Mouse (Mus musculus): Measurements from ENCODE around the gene Tuba4a. TPM values are rescaled to one million over a fixed set of nuclear protein-coding genes. Genes with fewer than 3 reads are reported as not detected.
"Not testable (repeated sequence)": the region's sequence is repeated elsewhere in the genome, so short reads cannot be mapped to it uniquely, and the experiment has no call there.

Tuba4a gene
- polyA plus RNA-seq, 1 experiment from 2014 or later: 298 TPM

GRCm38 (mm10) chr1:75236117-75237050 is 16.7 kb upstream of the Tuba4a start, which contains the start of gene Dnajb2:
Dnajb2 (plus strand) TSS chr1:75236406.
- Histone ChIP-seq H3K27me3 (ENCODE audit: insufficient read depth, low read length) (no peaks in the 10 kb centered on the region), H3K27ac (ENCODE audit: low read depth) (peak within 1 kb of the TSS; percentile 97), H3K36me3 (replicated peaks; ENCODE audit: insufficient read depth, low read length) (peaks cover 21% of the 10 kb centered on the region), H3K4me3 (ENCODE audit: low read depth, low read length) (peak within 1 kb of the TSS; percentile 56), H3K9me3 (ENCODE audit: low read length) (no peaks in the 10 kb centered on the region), H3K9ac (replicated peaks) (peak within 1 kb of the TSS; percentile 79), H3K4me2 (ENCODE audit: low read depth, low read length) (peak within 1 kb of the TSS; percentile 92), H3K4me1 (ENCODE audit: insufficient read depth) (peaks cover 15% of the 10 kb centered on the region)
- WGBS (ENCODE audit: insufficient replicate concordance): 1% methylated on average over 64 of the region's 64 CpGs
- ATAC-seq (peak; percentile 92), DNase-seq (peak; percentile 92)
- TF ChIP-seq EP300 (IDR thresholded peaks at IDR 0.05; ENCODE audit: low read depth) (peak; percentile 95), CTCF (IDR thresholded peaks at IDR 0.05; ENCODE audit: low read depth) (0 out of 2 replicates have a peak, but pooled peaks have one; percentile 13)

- peaks cover 20% of the 10 kb centered on the region for H3K4me1 ChIP-seq (ENCODE audit: insufficient read depth)
- H3K4me3 ChIP-seq (ENCODE audit: low read depth, low read length): no peak overlapping the region
These were observed 14.9 kb upstream of the Tuba4a start for GRCm38 (mm10) chr1:75234606-75235005.

GRCm38 (mm10) chr1:75232489-75232888 is 12.8 kb upstream of the Tuba4a start:
- H3K27me3 ChIP-seq (ENCODE audit: insufficient read depth, low read length); ATAC-seq: not testable (repeated sequence)
- WGBS (ENCODE audit: insufficient replicate concordance): 71% methylated on average over 4 of the region's 4 CpGs

More at GRCm38 (mm10) chr1:75234606-75235005, 14.9 kb upstream of the Tuba4a start:
- Histone ChIP-seq H3K9me3 (ENCODE audit: low read length) (no peaks in the 10 kb centered on the region), H3K9ac (replicated peaks) (no peak overlapping the region), H3K27ac (ENCODE audit: low read depth) (no peak overlapping the region), H3K4me2 (ENCODE audit: low read depth, low read length) (no peak overlapping the region), H3K36me3 (replicated peaks; ENCODE audit: insufficient read depth, low read length) (peaks cover 8% of the 10 kb centered on the region; the same call in 1 of the 2 replicates), H3K27me3 (ENCODE audit: insufficient read depth, low read length) (no peaks in the 10 kb centered on the region)
- ATAC-seq (0 out of 2 replicates have a peak, but pooled peaks have one; percentile 7), DNase-seq (peak; percentile 80)
- peak; percentile 94 for TF ChIP-seq CTCF (IDR thresholded peaks at IDR 0.05; ENCODE audit: low read depth)
- no peak for TF ChIP-seq EP300 (IDR thresholded peaks at IDR 0.05; ENCODE audit: low read depth)
- WGBS (ENCODE audit: insufficient replicate concordance): 1% methylated on average over 8 of the region's 8 CpGs

GRCm38 (mm10) chr1:75231664-75232152 is 12.0 kb upstream of the Tuba4a start, which contains the start of gene A630095N17Rik:
A630095N17Rik (minus strand) TSS chr1:75232102.
- Histone ChIP-seq H3K27me3 (ENCODE audit: insufficient read depth, low read length) (no peaks in the 10 kb centered on the region), H3K9me3 (ENCODE audit: low read length) (no peaks in the 10 kb centered on the region), H3K4me1 (ENCODE audit: insufficient read depth) (peaks cover 15% of the 10 kb centered on the region), H3K4me3 (ENCODE audit: low read depth, low read length) (no peak within 1 kb of the TSS), H3K36me3 (replicated peaks; ENCODE audit: insufficient read depth, low read length) (no peaks in the 10 kb centered on the region), H3K27ac (ENCODE audit: low read depth) (no peak within 1 kb of the TSS), H3K9ac (replicated peaks) (no peak within 1 kb of the TSS), H3K4me2 (ENCODE audit: low read depth, low read length) (no peak within 1 kb of the TSS)
- TF ChIP-seq CTCF (IDR thresholded peaks at IDR 0.05; ENCODE audit: low read depth) (no peak), EP300 (IDR thresholded peaks at IDR 0.05; ENCODE audit: low read depth) (no peak)
- ATAC-seq (no peak), DNase-seq (no peak)
- WGBS (ENCODE audit: insufficient replicate concordance): 73% methylated on average over 5 of the region's 5 CpGs

More at GRCm38 (mm10) chr1:75232489-75232888, 12.8 kb upstream of the Tuba4a start:
- H3K36me3 ChIP-seq (replicated peaks; ENCODE audit: insufficient read depth, low read length); H3K27ac ChIP-seq (ENCODE audit: low read depth); DNase-seq; H3K4me3 ChIP-seq (ENCODE audit: low read depth, low read length); H3K9ac ChIP-seq (replicated peaks); H3K4me2 ChIP-seq (ENCODE audit: low read depth, low read length); H3K9me3 ChIP-seq (ENCODE audit: low read length): not testable (repeated sequence)
- TF ChIP-seq CTCF (IDR thresholded peaks at IDR 0.05; ENCODE audit: low read depth): peak; percentile 44
- peaks cover 21% of the 10 kb centered on the region for H3K4me1 ChIP-seq (ENCODE audit: insufficient read depth)

GRCm38 (mm10) chr1:75231224-75231623 is 11.6 kb upstream of the Tuba4a start:
- Histone ChIP-seq H3K4me3 (ENCODE audit: low read depth, low read length) (no peak overlapping the region), H3K9me3 (ENCODE audit: low read length) (no peaks in the 10 kb centered on the region), H3K27me3 (ENCODE audit: insufficient read depth, low read length) (no peaks in the 10 kb centered on the region), H3K4me2 (ENCODE audit: low read depth, low read length) (no peak overlapping the region), H3K27ac (ENCODE audit: low read depth) (no peak overlapping the region), H3K9ac (replicated peaks) (no peak overlapping the region), H3K4me1 (ENCODE audit: insufficient read depth) (peaks cover 17% of the 10 kb centered on the region), H3K36me3 (replicated peaks; ENCODE audit: insufficient read depth, low read length) (no peaks in the 10 kb centered on the region)
- ATAC-seq (no peak), DNase-seq (no peak)
- no peak for TF ChIP-seq CTCF (IDR thresholded peaks at IDR 0.05; ENCODE audit: low read depth)
- 71% methylated on average over 4 of the region's 4 CpGs for WGBS (ENCODE audit: insufficient replicate concordance)

GRCm38 (mm10) chr1:75230335-75230994 is 10.8 kb upstream of the Tuba4a start:
- Histone ChIP-seq H3K36me3 (replicated peaks; ENCODE audit: insufficient read depth, low read length) (no peaks in the 10 kb centered on the region), H3K9ac (replicated peaks) (no peak overlapping the region)

More at GRCm38 (mm10) chr1:75230335-75230994, 10.8 kb upstream of the Tuba4a start:
- Histone ChIP-seq H3K27ac (ENCODE audit: low read depth) (no peak overlapping the region), H3K4me1 (ENCODE audit: insufficient read depth) (peaks cover 13% of the 10 kb centered on the region; the same call in 1 of the 2 replicates), H3K4me2 (ENCODE audit: low read depth, low read length) (no peak overlapping the region), H3K4me3 (ENCODE audit: low read depth, low read length) (no peak overlapping the region), H3K27me3 (ENCODE audit: insufficient read depth, low read length) (no peaks in the 10 kb centered on the region), H3K9me3 (ENCODE audit: low read length) (no peaks in the 10 kb centered on the region)
- TF ChIP-seq CTCF (IDR thresholded peaks at IDR 0.05; ENCODE audit: low read depth) (no peak), EP300 (IDR thresholded peaks at IDR 0.05; ENCODE audit: low read depth) (no peak)
- DNase-seq (peak; percentile 18), ATAC-seq (no peak)
- WGBS (ENCODE audit: insufficient replicate concordance): 63% methylated on average over 7 of the region's 7 CpGs
